Mouse (Mus musculus) cerebellum, adult (tissue): Measurements from ENCODE around the gene Prcp.
"Not testable (repeated sequence)": the region's sequence is repeated elsewhere in the genome, so short reads cannot be mapped to it uniquely, and the experiment has no call there.

Experiments
- ATAC-seq: cut with Nextera tagmentation; 2 replicates; pipeline ENCODE4 v1.9.2; 2017; ENCODE audit warnings: mild to moderate bottlenecking, moderate library complexity, mixed read lengths; ENCODE audit not compliant: insufficient number of reproducible peaks, low FRiP score, low TSS enrichment

Gene Prcp

DNA sequence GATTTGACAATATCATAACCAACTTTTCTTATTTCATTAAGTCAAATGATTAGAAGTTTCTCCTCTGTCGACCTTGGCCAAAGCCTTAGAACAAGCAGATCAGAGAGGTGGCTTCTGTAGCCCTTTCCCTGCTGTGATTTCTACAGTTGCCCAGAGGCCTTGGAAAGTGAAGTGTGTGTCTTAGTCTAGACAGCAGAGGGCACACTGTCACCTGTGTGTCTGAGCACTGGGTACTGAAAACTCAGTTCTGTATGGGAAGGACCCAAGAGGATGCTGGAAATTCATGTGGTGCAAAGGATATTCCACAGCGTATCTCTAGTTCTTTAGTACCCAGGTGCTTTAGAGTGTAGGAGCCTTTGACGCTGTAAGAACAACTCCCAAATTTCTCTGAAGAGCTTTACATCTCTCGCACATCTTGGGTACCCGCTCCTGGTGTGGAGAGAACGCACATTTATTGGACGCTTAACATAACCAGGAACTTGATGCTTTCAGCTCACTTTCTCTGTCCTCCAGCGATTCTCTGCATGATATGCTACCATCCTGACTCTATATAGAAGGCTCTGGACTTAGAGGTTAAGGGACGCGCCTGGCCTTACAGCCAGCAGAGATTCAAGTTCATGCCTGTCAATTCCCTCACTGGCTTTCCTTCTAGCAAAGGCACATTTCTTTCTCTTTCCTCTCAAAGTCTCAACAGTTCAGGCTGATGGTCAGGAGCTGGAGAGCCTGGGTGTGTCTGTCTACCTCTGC lies 93.3 kb downstream of the Prcp start:
- ATAC-seq: peak; percentile 93

DNA sequence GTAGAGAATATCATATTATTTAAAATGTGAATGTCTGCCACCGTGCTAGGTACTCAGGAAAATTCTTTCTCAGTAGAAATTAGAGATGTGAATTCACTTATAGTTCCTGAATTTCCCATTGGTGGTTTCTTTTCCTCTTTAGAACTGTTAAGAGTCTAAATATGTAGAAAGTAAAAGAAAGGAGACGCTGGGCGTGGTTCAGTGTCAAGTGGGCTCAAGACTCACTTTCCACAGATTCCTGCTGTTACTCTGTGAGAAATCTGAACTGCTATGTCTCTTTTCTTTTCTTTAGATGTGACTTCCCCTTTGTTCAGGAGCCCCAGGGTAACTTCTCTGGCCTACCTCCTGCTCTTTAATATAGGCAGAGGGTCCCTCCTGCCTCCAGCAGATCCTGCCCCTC lies 103.2 kb downstream of the Prcp start:
- ATAC-seq: no peak

DNA sequence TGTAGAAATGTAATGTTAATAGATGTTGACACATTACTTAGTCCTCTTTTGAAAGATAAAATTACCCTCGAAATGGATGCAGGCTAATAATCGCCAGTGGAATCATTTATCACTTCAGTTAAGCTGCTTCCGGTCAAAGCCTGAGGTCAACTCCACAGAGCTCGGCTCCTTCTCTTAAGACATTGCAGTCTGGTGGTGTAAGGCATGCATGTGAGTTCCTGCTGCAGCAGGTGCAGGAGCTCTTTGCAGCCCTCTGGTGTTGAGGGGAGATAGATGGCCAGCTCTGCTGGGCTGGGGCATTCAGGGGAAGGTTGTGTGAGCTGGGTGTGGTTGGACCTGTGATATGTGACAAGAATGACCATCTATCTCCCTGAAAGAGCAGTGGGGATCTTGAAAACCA lies 104.0 kb downstream of the Prcp start:
- no peak for ATAC-seq

GRCm38 (mm10) chr7:92978720-92979119 lies 104.5 kb downstream of the Prcp start:
- not testable (repeated sequence) for ATAC-seq

DNA sequence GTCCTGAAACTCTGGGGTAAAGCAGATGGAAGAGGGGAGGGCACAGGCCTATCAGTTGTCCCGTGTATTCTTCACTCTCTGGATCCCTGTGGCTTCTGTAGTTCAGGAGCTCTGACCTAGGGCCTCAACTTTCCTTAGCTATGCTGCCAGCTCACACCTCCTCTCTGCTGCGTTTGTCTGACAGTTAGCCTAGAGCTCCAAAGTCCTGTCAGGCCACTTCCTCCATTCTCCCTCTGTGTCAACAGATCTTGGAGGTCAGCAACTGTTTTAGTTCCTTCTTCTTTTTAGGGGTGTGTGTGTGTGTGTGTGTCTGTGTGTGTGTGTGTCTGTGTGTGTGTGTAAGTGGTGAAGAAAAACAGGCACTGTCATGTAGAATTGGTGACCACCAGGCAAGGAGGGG lies 106.5 kb downstream of the Prcp start:
- ATAC-seq: no peak

- ATAC-seq: no peak
Observed at GRCm38 (mm10) chr7:92981864-92982263, 107.6 kb downstream of the Prcp start.
